Mouse (Mus musculus): ENCODE results near the gene Zfp426. TPM values are rescaled to one million over a fixed set of nuclear protein-coding genes. Genes with fewer than 3 reads are reported as not detected.
A peak's percentile ranks its signal among the peaks of the same experiment; 100 is the strongest.

The Zfp426 gene
- total and polyA plus RNA-seq, 3 experiments: 11.8 to 18.2 (median 14.7) TPM

DNA sequence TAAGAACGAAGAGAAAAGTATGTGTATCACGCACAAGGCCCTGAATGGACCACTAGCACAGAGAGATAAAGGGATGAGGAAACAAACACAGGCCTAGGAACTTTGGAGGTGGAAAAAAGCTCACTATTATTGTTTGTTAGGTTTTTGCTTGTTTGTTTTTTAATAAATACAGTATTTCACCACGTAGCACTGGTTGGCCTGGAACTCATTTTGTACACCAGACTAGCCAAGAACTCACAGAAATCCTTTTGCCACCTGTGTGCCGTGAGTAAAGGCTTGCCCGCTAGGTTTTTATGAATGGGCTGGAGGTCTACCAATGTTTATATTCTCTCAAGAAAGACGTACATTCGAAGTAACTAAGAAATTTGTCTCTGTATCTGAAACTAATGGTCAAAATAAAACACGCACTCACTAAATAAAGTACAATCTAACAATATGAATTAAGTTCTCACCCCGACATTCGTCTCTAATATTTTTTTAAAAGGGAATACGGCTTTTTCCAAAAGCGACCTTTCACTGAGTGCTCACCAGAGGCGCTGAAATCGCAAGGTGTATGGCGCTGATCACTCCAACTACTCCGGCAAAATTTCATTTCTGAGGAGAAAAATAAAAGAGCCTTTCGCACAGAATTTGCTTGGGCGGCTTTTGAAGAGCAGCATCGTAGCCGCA lies 554 bp downstream of the Zfp426 start:
- peak; percentile 12 for DNase-seq (ENCODE audit: extremely low read depth)
- dilution Hi-C loops (cut with MboI; ENCODE audit: extremely low pct_ligation_motif_present, extremely low pct_unique_long_range_greater_than_20kb, low sequenced_read_pairs) (no loop called here), in situ Hi-C loops (cut with MboI; ENCODE audit: low pct_ligation_motif_present, low pct_unique_long_range_greater_than_20kb, low sequenced_read_pairs) (no loop called here)
- Histone ChIP-seq H3K9ac (ENCODE audit: insufficient read depth, low read depth) (peak overlapping the region; percentile 68), H3K27ac (ENCODE audit: insufficient read depth, low read depth) (peak overlapping the region; percentile 57), H3K79me2 (replicated peaks; ENCODE audit: control insufficient read depth, extremely low read depth, insufficient read depth, poor library complexity, severe bottlenecking) (peaks cover 20% of the 10 kb centered on the region), H3K9me3 (replicated peaks; ENCODE audit: low read length) (no peaks in the 10 kb centered on the region), H3K4me3 (replicated peaks in 1 of 3; ENCODE audit: low read depth in 2 of 3, low read length in 2 of 3, poor library complexity in 1 of 3) (peak overlapping the region; percentile 75 to 87 (median 77)), H3K36me3 (replicated peaks in 1 of 2; ENCODE audit: control insufficient read depth in 1 of 2, insufficient read depth in 1 of 2, low read length in 1 of 2) (peaks cover 9 to 38% of the 10 kb centered on the region in 2 experiments), H3K4me2 (ENCODE audit: insufficient read depth, low read depth, poor library complexity, severe bottlenecking) (peak overlapping the region; percentile 82), H3K27me3 (replicated peaks) (no peaks in the 10 kb centered on the region), H3K4me1 (ENCODE audit: control insufficient read depth in 1 of 2, insufficient read depth in 2 of 2) (peaks cover 0 to 20% of the 10 kb centered on the region in 2 experiments; a peak in 2 of 4 replicates)
- TF ChIP-seq MAX (IDR thresholded peaks at IDR 0.05; ENCODE audit: low read length): no peak
- no peak for TF ChIP-seq GABPA (IDR thresholded peaks at IDR 0.05; ENCODE audit: insufficient replicate concordance, low read depth, low read length)
- no peak for TF ChIP-seq TBP (conservative IDR thresholded peaks at IDR 0.05; ENCODE audit: low read depth, low read length)

DNA sequence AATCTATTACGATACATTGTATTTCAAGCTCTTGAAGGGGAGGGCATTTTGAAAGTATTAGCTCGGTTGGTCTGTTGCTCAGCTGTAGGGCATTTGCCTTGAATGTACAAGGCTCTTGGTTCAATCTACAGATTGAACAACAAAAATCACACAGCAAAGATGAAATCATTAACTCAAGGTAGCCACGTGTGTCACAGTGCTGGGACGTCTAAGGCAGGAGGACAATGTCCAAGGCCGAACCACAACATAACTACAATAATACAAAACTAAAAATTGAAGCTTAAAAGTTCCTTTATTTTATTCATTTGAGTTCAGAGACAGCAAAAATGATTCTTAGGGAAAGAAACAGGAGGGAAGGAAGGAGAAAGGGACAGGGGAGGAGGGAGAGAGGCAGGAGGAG lies 3.0 kb downstream of the Zfp426 start:
- Histone ChIP-seq H3K4me1 (ENCODE audit: control insufficient read depth in 1 of 2, insufficient read depth in 2 of 2) (peaks cover 0 to 20% of the 10 kb centered on the region in 2 experiments; a peak in 2 of 4 replicates), H3K4me3 (replicated peaks in 1 of 3; ENCODE audit: low read depth in 2 of 3, low read length in 2 of 3, poor library complexity in 1 of 3) (no peak overlapping the region), H3K27ac (ENCODE audit: insufficient read depth, low read depth) (no peak overlapping the region), H3K4me2 (ENCODE audit: insufficient read depth, low read depth, poor library complexity, severe bottlenecking) (no peak overlapping the region), H3K79me2 (replicated peaks; ENCODE audit: control insufficient read depth, extremely low read depth, insufficient read depth, poor library complexity, severe bottlenecking) (peaks cover 20% of the 10 kb centered on the region), H3K27me3 (replicated peaks) (no peaks in the 10 kb centered on the region), H3K36me3 (replicated peaks in 1 of 2; ENCODE audit: control insufficient read depth in 1 of 2, insufficient read depth in 1 of 2, low read length in 1 of 2) (peaks cover 20 to 47% of the 10 kb centered on the region in 2 experiments), H3K9ac (ENCODE audit: insufficient read depth, low read depth) (no peak overlapping the region), H3K9me3 (replicated peaks; ENCODE audit: low read length) (no peaks in the 10 kb centered on the region)
- DNase-seq (ENCODE audit: extremely low read depth): no peak
- dilution Hi-C loops (cut with MboI; ENCODE audit: extremely low pct_ligation_motif_present, extremely low pct_unique_long_range_greater_than_20kb, low sequenced_read_pairs) (no loop called here), in situ Hi-C loops (cut with MboI; ENCODE audit: low pct_ligation_motif_present, low pct_unique_long_range_greater_than_20kb, low sequenced_read_pairs) (no loop called here)
- no peak for TF ChIP-seq JUN (IDR thresholded peaks at IDR 0.05; ENCODE audit: insufficient read depth, low read depth, low read length)
- no peak for TF ChIP-seq ZKSCAN1 (IDR thresholded peaks at IDR 0.05; ENCODE audit: borderline replicate concordance, low read depth, low read length)

DNA sequence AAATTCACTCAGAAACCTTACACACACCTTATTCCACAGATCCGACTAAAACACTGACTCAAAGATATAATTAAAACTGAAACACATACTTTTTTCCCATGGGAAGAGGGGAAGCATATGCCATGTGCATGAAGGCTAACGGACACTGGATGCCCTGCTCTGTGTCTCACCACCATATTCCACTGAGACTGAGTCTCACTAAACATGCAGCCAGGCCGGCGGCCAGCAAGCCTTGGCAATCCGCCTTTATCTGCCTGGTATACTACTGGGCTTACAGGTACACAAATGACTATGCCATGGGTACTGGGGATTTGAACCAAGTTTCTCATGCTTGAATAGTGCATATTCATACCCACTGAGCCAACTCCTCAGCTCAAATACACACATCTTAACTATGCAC lies 13.2 kb downstream of the Zfp426 start:
- dilution Hi-C loops (cut with MboI; ENCODE audit: extremely low pct_ligation_motif_present, extremely low pct_unique_long_range_greater_than_20kb, low sequenced_read_pairs): no loop called here
- Histone ChIP-seq H3K27ac (ENCODE audit: insufficient read depth, low read depth) (no peak overlapping the region), H3K9me3 (replicated peaks; ENCODE audit: low read length) (no peaks in the 10 kb centered on the region), H3K4me2 (ENCODE audit: insufficient read depth, low read depth, poor library complexity, severe bottlenecking) (no peak overlapping the region), H3K27me3 (replicated peaks) (no peaks in the 10 kb centered on the region), H3K4me3 (replicated peaks in 1 of 3; ENCODE audit: low read depth in 2 of 3, low read length in 2 of 3, poor library complexity in 1 of 3) (no peak overlapping the region), H3K4me1 (ENCODE audit: control insufficient read depth in 1 of 2, insufficient read depth in 2 of 2) (no peaks in the 10 kb centered on the region), H3K79me2 (replicated peaks; ENCODE audit: control insufficient read depth, extremely low read depth, insufficient read depth, poor library complexity, severe bottlenecking) (no peaks in the 10 kb centered on the region), H3K36me3 (replicated peaks in 1 of 2; ENCODE audit: control insufficient read depth in 1 of 2, insufficient read depth in 1 of 2, low read length in 1 of 2) (peaks cover 56 to 89% of the 10 kb centered on the region in 2 experiments), H3K9ac (ENCODE audit: insufficient read depth, low read depth) (no peak overlapping the region)
- TF ChIP-seq SMC3 (IDR thresholded peaks at IDR 0.05; ENCODE audit: low read depth, low read length) (no peak), POLR2AphosphoS2 (IDR thresholded peaks at IDR 0.05; ENCODE audit: low read depth, low read length) (no peak), MXI1 (IDR thresholded peaks at IDR 0.05; ENCODE audit: low read depth, low read length) (no peak), IRF4 (IDR thresholded peaks at IDR 0.05; ENCODE audit: low read depth, low read length) (no peak), BHLHE40 (IDR thresholded peaks at IDR 0.05; ENCODE audit: low read depth, low read length) (no peak), EP300 (IDR thresholded peaks at IDR 0.05; ENCODE audit: low read length) (no peak), RAD21 (IDR thresholded peaks at IDR 0.05; ENCODE audit: low read depth, low read length) (no peak), ELF1 (IDR thresholded peaks at IDR 0.05; ENCODE audit: low read depth, low read length) (no peak), CTCF (conservative IDR thresholded peaks at IDR 0.05 in 1 of 2, IDR thresholded peaks at IDR 0.05 in 1 of 2; ENCODE audit: low read depth in 2 of 2, low read length in 2 of 2) (no peak), MAFK (IDR thresholded peaks at IDR 0.05; ENCODE audit: insufficient replicate concordance, low read length) (no peak)
- no peak for DNase-seq (ENCODE audit: extremely low read depth)
- in situ Hi-C loops (cut with MboI; ENCODE audit: low pct_ligation_motif_present, low pct_unique_long_range_greater_than_20kb, low sequenced_read_pairs): no loop called here
